Mouse (Mus musculus): ENCODE results near the gene Ank2. TPM values are rescaled to one million over a fixed set of nuclear protein-coding genes. Genes with fewer than 3 reads are reported as not detected.
A peak's percentile ranks its signal among the peaks of the same experiment; 100 is the strongest.

Ank2 gene
- total and polyA plus RNA-seq, 2 experiments from 2014 or later, result 195 to 497 TPM

DNA sequence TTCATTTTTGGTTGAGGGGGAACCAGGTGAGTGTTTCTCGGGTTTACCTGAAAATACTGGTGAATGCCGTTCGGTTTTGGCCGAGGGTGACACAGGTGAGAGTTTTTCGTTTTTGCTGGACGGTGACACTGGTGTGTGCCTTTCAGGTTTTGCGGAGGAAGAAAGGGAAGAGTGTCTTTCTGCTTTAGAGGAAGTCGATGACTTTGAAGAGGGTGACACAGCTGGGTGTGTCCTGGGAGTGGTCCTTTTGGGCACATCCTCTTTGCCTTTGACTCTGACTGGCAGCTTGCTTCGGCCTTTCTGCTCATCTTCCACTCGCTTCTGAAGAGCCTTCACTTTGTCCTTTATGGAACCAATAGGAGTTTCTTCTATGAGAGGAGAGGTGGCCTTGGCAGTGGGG is 552.6 kb downstream of the Ank2 start:
- no peaks in the 10 kb centered on the region for H3K9me3 ChIP-seq (ENCODE audit: low read length)
- no peaks in the 10 kb centered on the region for H3K4me1 ChIP-seq (ENCODE audit: insufficient read depth, low read length)
- no peak for DNase-seq (ENCODE audit: low spot score)
- no peak for ATAC-seq
- H3K27ac ChIP-seq, result no peak overlapping the region
- no peak overlapping the region for H3K9ac ChIP-seq (replicated peaks; ENCODE audit: low read length)
- H3K4me2 ChIP-seq (ENCODE audit: low read depth, low read length), result no peak overlapping the region
- no peak for TF ChIP-seq CTCF (IDR thresholded peaks at IDR 0.05; ENCODE audit: low read depth)
- H3K36me3 ChIP-seq (ENCODE audit: insufficient read depth, low read length), result peaks cover 39% of the 10 kb centered on the region
- H3K27me3 ChIP-seq (ENCODE audit: insufficient read depth, low read length), result no peaks in the 10 kb centered on the region
- WGBS, result 97% methylated on average over 10 of the region's 10 CpGs
- no peak overlapping the region for H3K4me3 ChIP-seq (ENCODE audit: low read length)

DNA sequence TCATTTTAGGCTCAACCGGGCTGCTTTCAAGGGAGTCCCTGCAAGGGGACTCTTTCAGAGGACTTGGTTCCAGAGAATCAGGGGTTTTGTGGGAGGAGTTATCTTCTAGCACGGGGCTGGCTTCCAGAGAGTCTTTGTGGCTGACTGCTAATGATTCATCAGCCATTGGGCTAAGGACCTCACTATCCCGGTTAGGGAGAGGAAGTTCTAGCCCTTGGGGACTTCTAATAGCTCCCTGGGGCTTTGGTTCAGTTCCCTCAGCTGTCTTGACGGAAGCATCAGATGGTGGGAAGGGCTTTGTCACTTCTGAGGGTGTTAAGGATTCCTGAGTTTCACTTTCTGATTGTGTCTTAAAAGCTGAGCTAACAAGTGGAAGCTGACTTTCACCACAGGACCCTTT is 554.3 kb downstream of the Ank2 start:
- ATAC-seq (0 out of 2 replicates have a peak, but pooled peaks have one; percentile 5), DNase-seq (ENCODE audit: low spot score) (no peak)
- H3K9ac ChIP-seq (replicated peaks; ENCODE audit: low read length), result no peak overlapping the region
- no peaks in the 10 kb centered on the region for H3K4me1 ChIP-seq (ENCODE audit: insufficient read depth, low read length)
- TF ChIP-seq CTCF (IDR thresholded peaks at IDR 0.05; ENCODE audit: low read depth), result no peak
- H3K4me3 ChIP-seq (ENCODE audit: low read length), result no peak overlapping the region
- H3K27ac ChIP-seq, result no peak overlapping the region
- peaks cover 45% of the 10 kb centered on the region for H3K36me3 ChIP-seq (ENCODE audit: insufficient read depth, low read length)
- no peak overlapping the region for H3K4me2 ChIP-seq (ENCODE audit: low read depth, low read length)
- 59% methylated on average over 4 of the region's 4 CpGs for WGBS
- no peaks in the 10 kb centered on the region for H3K27me3 ChIP-seq (ENCODE audit: insufficient read depth, low read length)
- no peaks in the 10 kb centered on the region for H3K9me3 ChIP-seq (ENCODE audit: low read length)

DNA sequence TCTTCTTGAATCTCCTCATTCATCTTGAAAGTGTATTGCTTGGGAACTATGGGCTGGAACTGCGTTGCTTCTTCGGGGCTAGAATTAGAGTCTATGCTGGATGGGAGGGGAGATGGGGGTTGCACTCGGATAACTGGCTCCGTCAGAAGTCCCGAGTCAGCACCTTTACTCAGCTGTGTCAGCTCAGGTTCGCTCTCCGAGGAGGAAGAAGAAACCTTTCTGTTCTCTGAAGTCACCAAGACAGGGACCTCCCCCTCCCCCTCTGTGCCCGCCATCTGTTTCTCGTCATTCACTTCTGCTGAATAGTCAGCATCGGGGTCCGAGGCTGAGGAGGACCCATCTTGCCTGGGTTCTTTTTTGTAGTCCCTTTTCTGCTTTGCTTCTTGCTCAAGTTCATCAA is 555.1 kb downstream of the Ank2 start:
- no peak overlapping the region for H3K4me3 ChIP-seq (ENCODE audit: low read length)
- no peak for TF ChIP-seq CTCF (IDR thresholded peaks at IDR 0.05; ENCODE audit: low read depth)
- no peaks in the 10 kb centered on the region for H3K9me3 ChIP-seq (ENCODE audit: low read length)
- 80% methylated on average over 11 of the region's 11 CpGs for WGBS
- DNase-seq (ENCODE audit: low spot score), result no peak
- no peak overlapping the region for H3K4me2 ChIP-seq (ENCODE audit: low read depth, low read length)
- no peaks in the 10 kb centered on the region for H3K4me1 ChIP-seq (ENCODE audit: insufficient read depth, low read length)
- H3K9ac ChIP-seq (replicated peaks; ENCODE audit: low read length), result no peak overlapping the region
- no peak for ATAC-seq
- H3K27me3 ChIP-seq (ENCODE audit: insufficient read depth, low read length), result no peaks in the 10 kb centered on the region
- no peak overlapping the region for H3K27ac ChIP-seq
- H3K36me3 ChIP-seq (ENCODE audit: insufficient read depth, low read length), result peaks cover 46% of the 10 kb centered on the region

DNA sequence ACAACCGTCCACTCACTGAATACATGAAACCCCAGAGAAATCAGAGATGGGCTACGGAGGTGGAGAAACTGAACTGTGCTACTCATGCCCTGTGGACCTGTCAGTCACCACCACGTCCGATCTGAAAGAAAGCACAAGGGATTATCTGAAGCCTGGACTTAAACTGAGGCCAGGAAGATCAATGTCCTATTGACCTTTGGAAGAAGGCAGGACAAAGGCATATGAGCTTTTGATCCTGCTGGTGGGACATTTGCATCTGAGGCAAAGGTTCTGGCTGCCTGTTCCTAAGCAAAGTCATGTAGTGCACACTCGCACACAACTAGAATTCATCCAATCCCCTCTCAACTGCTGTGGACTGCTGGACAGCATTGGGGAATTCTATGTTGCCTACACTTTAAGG is 558.7 kb downstream of the Ank2 start:
- TF ChIP-seq CTCF (IDR thresholded peaks at IDR 0.05; ENCODE audit: low read depth), result no peak
- H3K9me3 ChIP-seq (ENCODE audit: low read length), result no peaks in the 10 kb centered on the region
- no peaks in the 10 kb centered on the region for H3K27me3 ChIP-seq (ENCODE audit: insufficient read depth, low read length)
- ATAC-seq (no peak), DNase-seq (ENCODE audit: low spot score) (no peak)
- 40% methylated on average over 5 of the region's 5 CpGs for WGBS
- no peak overlapping the region for H3K4me3 ChIP-seq (ENCODE audit: low read length)
- H3K27ac ChIP-seq, result no peak overlapping the region
- H3K4me2 ChIP-seq (ENCODE audit: low read depth, low read length), result no peak overlapping the region
- H3K9ac ChIP-seq (replicated peaks; ENCODE audit: low read length), result no peak overlapping the region
- no peaks in the 10 kb centered on the region for H3K4me1 ChIP-seq (ENCODE audit: insufficient read depth, low read length)
- peaks cover 33% of the 10 kb centered on the region for H3K36me3 ChIP-seq (ENCODE audit: insufficient read depth, low read length)

DNA sequence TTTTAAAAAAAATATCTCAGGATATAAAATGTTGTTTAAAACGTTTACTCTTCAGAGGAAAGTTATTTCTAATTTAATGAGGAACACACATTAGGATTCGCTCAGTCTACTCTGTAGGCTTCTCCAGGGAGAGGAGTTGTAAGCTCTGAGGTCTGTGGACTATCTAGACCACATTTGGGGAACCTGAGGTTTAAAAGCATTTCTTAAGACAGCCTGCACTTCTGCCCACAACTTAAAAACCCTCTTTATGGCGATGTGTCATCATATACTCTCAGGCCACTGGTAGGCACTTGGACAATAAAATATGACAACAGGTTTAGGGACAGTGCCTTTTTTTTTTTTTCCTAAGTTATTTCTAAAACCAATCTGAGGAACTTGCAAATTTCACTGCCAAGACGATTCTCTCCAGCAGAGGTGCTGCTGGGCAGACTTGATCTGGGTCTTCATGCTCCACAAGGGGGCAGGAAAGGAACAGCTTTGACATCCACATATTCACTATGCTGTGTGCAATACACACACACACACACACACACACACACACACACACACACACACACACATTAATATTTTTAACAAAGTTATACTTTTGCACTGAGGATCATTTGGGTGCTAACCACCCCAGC is 567.2 kb downstream of the Ank2 start:
- peaks cover 57% of the 10 kb centered on the region; the same call in 1 of the 2 replicates for H3K36me3 ChIP-seq (ENCODE audit: insufficient read depth, low read length)
- H3K4me2 ChIP-seq (ENCODE audit: low read depth, low read length), result no peak overlapping the region
- TF ChIP-seq CTCF (IDR thresholded peaks at IDR 0.05; ENCODE audit: low read depth), result peak; percentile 81
- no peak overlapping the region for H3K27ac ChIP-seq
- H3K9ac ChIP-seq (replicated peaks; ENCODE audit: low read length), result no peak overlapping the region
- no peaks in the 10 kb centered on the region for H3K4me1 ChIP-seq (ENCODE audit: insufficient read depth, low read length)
- WGBS, result 71% methylated on average over 4 of the region's 4 CpGs
- no peaks in the 10 kb centered on the region for H3K9me3 ChIP-seq (ENCODE audit: low read length)
- peak; percentile 81 for DNase-seq (ENCODE audit: low spot score)
- H3K27me3 ChIP-seq (ENCODE audit: insufficient read depth, low read length), result no peaks in the 10 kb centered on the region
- no peak overlapping the region for H3K4me3 ChIP-seq (ENCODE audit: low read length)
- ATAC-seq, result peak; percentile 87

DNA sequence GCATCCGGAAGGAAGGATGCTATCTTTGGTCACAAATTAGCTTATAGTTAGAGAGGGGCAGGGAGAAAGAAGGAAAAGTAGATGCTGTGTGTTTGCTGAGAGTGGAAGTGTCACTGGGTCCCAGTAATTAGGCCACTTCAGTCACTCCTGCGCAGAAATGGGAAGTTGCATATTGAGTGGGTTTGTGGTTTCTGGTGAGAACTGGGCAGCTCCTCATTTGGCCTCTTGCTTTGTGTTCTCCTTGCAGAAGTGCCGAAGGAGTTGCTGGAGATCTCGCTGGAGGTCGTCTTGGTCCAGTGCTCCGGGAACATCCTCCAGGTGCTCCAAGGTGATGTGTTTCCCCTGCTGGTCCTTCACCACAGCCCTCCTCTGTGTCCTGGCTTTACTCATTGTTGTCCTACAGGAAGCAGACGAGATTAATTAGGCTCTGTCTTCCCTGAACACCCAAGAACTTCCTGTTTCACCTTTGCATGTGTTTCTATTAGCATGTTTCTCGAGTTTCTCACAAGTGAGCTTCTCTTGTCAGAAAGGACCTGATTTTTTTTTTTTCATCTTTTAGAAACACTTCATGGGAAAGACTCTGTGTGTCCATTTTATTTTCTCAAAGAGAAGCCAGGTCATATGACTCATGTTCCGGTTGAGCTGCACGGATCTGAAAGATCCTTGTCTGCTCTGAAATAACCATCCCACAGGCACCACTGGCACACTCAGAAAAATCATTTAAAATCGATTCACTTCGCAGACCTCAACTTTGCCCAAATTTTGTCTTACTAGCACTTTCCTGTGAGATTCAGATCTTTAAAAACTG is 575.4 kb downstream of the Ank2 start:
- no peak overlapping the region for H3K4me3 ChIP-seq (ENCODE audit: low read length)
- 80% methylated on average over 12 of the region's 12 CpGs for WGBS
- no peaks in the 10 kb centered on the region for H3K9me3 ChIP-seq (ENCODE audit: low read length)
- H3K4me2 ChIP-seq (ENCODE audit: low read depth, low read length), result no peak overlapping the region
- DNase-seq (ENCODE audit: low spot score) (no peak), ATAC-seq (no peak)
- H3K27ac ChIP-seq, result no peak overlapping the region
- no peaks in the 10 kb centered on the region for H3K4me1 ChIP-seq (ENCODE audit: insufficient read depth, low read length)
- no peaks in the 10 kb centered on the region for H3K27me3 ChIP-seq (ENCODE audit: insufficient read depth, low read length)
- no peak overlapping the region for H3K9ac ChIP-seq (replicated peaks; ENCODE audit: low read length)
- H3K36me3 ChIP-seq (ENCODE audit: insufficient read depth, low read length), result peaks cover 16% of the 10 kb centered on the region; the same call in 1 of the 2 replicates
- no peak for TF ChIP-seq CTCF (IDR thresholded peaks at IDR 0.05; ENCODE audit: low read depth)

DNA sequence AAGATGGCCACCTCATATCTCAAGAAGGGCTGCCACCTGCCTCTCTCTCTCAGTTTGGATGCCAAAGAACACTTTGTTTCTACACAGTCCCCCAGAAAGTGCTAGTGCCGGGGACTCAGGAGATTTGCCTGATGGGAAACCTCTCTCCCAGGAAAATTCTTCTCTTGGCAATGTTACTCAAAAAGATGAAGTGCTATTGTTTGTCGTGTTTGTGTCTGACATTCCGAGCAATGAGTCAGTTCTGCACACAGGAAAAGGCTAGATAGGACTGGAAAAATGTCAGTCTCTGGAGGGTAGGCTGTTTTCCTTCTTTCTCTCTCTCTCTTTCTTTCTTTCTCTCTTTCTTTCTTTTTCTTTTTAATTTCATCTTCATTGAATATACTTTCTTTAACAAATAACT is 577.2 kb downstream of the Ank2 start:
- Histone ChIP-seq H3K9ac (replicated peaks; ENCODE audit: low read length) (no peak overlapping the region), H3K4me2 (ENCODE audit: low read depth, low read length) (no peak overlapping the region), H3K27me3 (ENCODE audit: insufficient read depth, low read length) (no peaks in the 10 kb centered on the region), H3K9me3 (ENCODE audit: low read length) (no peaks in the 10 kb centered on the region), H3K4me3 (ENCODE audit: low read length) (no peak overlapping the region), H3K27ac (no peak overlapping the region), H3K36me3 (ENCODE audit: insufficient read depth, low read length) (peaks cover 10% of the 10 kb centered on the region; the same call in 1 of the 2 replicates), H3K4me1 (ENCODE audit: insufficient read depth, low read length) (no peaks in the 10 kb centered on the region)
- DNase-seq (ENCODE audit: low spot score), result no peak
- 73% methylated on average over 3 of the region's 3 CpGs for WGBS
- no peak for TF ChIP-seq CTCF (IDR thresholded peaks at IDR 0.05; ENCODE audit: low read depth)
- no peak for ATAC-seq
